Mouse (Mus musculus) right cerebral cortex, adult 18-20 months (tissue): ENCODE measurements around the gene Zic1.

Experiments used
- DNase-seq: peaks from one replicate; pipeline ENCODE4 v3.0.0; 2022; ENCODE audit warnings: mixed read lengths

The Zic1 gene

GRCm38 (mm10) chr9:91352786-91353185 lies 12.8 kb downstream of the Zic1 start:
- DNase-seq = no peak

- DNase-seq = no peak
These were observed 13.6 kb downstream of the Zic1 start for GRCm38 (mm10) chr9:91351961-91352411.

- DNase-seq = no peak
These were observed 14.2 kb downstream of the Zic1 start for GRCm38 (mm10) chr9:91351361-91351760.

DNA sequence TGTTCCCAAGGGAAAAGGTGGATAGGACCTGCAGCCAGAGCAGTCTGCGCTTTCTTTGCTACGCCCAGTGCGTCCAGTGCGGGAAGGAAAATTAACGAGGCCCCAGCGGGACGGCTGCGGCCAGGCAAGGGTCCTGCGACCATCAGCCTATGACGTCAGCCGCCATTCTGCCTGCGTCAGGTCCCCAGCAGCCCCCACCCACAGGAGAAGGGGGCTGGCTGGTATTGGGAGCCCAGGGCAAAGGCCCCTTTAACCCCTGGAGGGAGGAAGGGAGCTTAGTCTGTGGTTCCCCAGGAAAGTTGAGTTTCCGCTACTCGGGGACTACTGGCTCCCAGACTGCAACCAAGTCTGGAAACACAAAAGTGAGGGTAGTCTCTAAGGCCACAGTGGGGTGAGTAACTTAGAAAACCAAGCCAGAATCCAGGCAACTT lies 14.7 kb downstream of the Zic1 start:
- DNase-seq = no peak

GRCm38 (mm10) chr9:91350211-91350791 lies 15.3 kb downstream of the Zic1 start:
- DNase-seq = no peak

DNA sequence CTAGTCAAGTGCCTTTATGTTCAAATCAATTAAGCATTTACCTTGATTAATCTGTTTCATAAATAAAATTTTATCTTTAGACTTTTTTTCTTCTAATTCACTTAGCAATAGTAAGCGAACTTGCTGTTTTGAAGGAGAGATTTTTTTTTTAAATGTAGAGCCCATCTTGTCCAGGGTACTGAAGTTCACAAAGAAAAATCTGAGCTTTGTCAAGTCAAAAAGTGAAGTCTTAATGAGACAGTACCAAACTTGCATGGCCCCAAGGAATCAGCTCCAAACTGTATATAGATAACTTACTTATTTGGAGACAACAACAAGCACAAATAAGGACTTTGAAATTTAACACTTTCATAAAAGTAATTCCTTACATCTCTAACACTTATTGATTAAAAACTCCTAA lies 16.9 kb downstream of the Zic1 start:
- DNase-seq = no peak

GRCm38 (mm10) chr9:91347591-91347990 lies 18.0 kb downstream of the Zic1 start:
- DNase-seq = no peak
